Mouse (Mus musculus) embryo, embryonic 10 days (tissue): ENCODE data around the gene Pim3.

Source experiments
- DNase-seq: peaks from one replicate; pipeline ENCODE4 v3.0.0-alpha.2; 2015; ENCODE audit warnings: low spot score

Gene Pim3

DNA sequence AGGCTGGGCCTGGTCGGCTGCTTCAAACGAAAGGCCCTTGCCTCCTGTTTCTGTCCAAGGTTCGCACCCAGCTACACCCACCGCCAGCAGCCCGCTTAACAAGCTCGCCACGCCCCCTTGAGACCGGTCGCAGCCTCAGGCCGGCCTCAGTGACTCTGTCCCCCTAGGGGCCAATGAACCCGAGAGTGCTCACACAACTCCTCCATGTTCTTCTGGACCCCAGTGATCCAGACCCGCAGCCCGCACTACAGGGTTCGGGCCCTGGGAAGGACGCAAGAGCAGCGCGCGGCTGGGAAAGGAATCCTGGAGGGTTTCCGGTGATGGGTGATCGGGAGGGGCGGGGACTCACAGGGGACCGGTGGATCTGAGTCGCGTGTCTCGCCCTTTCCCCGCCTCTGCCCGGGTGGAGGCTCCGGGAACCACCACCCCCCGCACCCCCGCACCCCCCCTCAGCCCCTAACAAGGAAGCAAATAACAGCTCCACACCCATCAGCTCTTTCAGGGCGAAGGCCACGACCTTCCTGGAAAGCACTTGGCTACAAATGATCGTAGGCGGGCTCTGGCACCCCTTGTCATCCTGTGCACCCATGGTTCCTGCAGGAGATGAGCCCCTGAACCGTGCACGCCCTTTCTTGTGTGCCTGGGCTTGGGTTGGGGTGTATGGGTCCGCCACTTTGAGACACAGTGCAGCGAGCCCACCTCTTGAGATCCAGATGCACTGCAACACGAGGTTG is 24.6 kb upstream of the Pim3 start:
- DNase-seq: peak; percentile 84

DNA sequence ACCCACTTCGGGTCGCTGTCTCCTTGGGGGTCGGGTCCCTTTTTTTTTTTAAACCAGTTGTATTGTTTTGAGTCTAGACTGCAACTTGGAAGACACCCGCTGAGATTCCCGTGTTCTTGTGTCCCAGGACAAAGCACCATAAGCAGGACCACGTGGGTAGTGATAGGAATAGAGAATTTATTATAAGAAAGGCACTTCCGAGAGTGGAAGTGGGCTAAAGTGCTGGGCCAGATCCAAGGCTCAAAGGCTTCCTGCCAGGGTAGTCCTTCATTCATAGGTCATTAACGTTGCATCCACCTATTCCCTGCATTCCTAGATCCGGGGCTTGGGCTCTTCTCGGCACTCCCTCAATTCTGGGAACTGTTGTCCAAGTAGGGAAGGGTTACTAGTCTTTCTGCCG is 24.0 kb upstream of the Pim3 start:
- peak; percentile 42 for DNase-seq

DNA sequence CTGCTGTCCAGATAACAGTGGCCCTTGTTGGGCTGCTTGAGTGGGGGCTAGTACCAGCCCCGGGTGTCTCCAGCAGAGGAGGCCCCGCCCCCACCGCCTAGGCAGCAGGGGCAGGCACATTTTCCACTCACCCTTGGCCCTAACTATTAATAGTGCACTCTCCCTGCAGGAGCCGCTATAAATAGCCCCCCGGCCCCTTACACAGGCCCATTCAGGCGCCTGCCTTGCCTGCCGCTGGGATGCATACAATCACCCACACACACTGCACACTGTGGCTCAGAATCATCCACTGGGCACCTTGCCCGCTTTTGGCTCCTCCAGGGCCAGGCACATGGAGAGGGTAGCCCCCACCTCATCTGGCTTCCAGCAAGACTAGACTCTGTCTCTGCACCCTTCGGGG is 22.7 kb upstream of the Pim3 start:
- peak; percentile 57 for DNase-seq

DNA sequence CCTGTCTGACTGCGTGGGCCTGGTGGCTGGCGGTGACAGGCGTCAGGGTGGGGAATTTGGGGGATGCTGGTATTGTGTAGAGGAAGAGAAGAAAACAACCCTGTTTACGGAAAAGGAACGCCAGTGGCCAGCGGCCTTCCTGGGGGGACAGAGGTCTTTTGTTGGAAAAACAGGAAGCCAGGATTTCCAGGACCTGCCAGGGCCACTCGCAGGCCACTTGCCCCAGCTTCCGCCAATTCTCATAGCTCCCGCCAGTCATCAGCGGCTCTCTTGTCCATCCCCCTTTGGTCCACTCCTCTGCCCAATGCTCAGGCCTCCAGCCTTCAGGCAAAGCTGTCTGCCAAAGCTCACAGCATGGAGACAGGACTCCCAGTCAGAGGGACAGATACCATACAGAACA is 21.9 kb upstream of the Pim3 start:
- DNase-seq: peak; percentile 40

DNA sequence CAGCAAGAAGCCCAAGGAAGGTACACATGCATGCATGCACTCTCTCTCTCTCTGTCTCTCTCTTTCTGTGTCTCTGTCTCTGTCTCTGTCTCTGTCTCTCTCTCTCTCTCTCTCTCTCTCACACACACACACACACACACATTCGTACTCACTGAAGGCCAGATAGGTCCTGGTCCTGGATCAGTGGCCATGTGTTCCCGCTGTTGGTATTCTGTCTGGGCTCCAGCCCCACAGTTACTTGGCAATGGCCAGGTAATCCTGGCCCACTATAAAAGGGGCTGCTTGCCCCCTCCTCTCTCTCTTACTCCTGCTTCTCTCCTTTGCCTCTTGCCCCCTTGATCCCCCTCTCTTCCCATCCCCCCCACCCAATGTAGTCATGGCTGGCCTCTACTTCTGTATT is 20.8 kb upstream of the Pim3 start:
- DNase-seq: no peak

DNA sequence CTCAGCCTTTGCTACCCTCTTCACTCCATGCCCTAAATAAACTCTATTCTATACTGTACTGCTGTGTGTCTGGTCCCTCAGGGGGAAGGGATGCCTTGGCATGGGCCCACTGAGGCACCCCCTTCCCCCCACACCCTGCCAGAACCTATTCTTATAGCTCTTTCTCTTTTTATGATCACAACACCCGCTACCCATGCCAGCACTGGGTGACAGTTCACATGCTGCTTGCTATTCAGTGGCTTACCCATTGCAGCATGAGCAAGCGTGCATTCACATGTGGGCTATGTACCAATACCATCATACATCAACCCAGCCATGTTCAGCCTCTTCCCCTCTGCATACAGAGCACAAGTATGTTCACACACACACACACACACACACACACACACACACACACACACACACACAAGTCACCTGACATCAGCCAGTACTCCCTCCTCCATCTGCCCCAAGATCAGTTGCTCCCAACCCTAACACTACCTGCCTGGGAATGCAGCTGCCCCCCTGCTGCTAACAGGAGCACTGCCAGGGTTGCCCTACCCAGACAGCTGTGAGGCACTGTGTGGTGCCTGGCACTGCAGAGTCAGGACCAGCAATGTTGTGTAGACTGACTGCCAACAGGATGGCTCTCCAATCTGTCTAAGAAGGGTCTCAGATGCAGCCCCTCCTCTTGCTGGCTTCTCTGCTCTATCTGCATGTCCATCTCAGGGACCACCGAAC is 20.2 kb upstream of the Pim3 start:
- DNase-seq: no peak

DNA sequence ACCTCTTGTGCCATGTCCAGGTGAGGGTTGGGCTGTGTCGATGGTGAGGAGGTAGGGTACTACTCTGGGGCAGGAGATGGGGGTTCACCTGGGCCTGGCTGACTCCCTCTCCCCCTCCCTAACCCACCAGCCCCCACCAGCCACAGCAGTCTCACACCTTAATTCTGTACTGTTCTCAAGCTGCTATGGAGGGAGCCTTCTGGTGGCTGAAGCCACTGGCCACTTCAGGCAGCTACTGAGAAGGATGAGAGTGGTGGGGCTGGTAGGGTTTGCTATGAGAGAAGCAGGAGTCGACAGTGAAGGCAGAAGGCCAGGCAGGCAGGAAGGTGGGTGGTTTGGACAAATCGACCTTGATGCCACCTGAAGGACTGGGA is 19.7 kb upstream of the Pim3 start:
- DNase-seq: no peak

DNA sequence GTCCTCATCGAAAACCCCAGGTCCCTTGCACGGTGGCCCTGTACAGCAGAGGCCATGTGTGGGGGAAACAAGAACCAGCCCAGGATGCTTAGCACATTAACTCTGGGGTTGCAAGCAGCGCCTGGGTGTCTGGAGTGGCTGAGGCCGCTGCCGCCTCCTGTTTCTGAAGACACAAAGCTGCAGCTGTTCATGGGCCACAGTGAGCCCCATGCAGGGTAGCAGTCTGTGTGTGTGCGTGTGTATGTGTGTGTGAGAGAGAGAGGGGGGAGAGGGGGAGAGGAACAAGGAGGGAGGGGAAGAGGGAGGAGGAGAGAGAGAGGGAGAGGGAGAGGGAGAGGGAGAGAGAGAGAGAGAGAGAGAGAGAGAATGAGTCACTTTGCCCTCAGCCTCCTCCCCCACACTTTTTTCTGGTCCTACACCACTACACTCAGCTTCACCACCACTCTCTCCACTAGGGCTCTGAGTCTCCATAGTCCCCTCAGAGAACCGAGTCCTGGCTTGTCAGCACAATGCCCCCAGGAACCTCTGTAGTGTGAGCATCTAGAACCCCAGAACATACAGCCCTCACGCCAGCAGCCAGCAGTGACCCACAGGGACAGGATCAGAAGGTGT is 18.4 kb upstream of the Pim3 start:
- no peak for DNase-seq

DNA sequence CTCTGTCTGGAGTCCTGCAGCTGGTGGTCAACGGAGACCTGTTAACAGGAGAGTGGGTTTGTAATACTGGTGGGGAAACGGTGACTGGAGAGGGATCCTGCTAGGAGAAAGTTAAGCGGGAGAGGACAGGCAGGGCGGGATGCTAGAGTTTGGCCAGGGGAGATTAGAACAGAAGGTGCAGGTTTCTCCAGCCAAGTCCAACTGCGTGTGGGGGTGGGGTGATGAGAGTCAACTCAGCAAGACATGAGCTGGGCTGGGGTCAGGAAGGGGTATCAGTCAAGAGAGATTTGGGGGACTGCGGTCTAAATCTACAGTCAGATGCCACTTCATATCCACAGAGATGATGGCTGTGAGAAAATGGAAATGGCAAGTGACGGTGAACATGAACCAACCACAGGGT is 17.0 kb upstream of the Pim3 start:
- DNase-seq: no peak

DNA sequence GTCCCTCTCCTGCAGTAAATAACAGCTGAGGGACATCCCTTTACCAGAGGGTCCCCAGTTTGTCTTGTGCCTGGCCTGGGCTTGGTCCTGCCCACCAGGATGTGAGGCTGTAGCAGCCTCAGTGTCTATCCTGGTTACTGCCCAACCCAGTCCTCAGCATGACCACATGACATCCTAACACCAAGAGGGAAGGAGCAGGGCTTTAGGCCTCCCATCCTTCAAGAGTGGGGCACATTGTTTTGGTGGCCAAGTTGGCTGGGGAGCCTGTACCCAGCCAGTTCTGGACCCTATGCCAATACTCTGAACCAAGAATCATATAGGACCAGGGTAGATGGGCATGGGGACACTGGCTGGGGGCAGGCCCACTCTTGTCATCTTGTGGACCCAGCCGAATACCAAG is 13.3 kb upstream of the Pim3 start:
- DNase-seq: no peak

DNA sequence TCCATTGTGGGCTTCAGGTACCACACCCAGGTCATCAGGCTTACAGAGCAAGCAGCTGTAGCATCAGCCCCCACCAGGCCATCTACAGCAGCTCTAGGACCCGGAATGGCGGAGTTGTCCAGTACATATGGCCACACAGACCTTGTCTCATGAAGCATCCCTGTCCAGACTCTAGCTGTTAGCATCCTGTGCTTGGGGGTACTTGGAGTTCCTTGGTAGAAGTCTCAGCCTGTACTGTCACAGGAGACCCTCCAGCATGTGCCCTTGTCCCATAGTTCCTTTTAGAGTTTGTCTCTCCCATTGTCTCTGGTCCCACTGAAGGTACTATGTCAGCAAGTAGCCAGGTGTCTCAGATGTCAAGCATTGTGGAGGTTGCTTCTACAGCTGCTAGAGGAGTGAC is 12.4 kb upstream of the Pim3 start:
- no peak for DNase-seq

DNA sequence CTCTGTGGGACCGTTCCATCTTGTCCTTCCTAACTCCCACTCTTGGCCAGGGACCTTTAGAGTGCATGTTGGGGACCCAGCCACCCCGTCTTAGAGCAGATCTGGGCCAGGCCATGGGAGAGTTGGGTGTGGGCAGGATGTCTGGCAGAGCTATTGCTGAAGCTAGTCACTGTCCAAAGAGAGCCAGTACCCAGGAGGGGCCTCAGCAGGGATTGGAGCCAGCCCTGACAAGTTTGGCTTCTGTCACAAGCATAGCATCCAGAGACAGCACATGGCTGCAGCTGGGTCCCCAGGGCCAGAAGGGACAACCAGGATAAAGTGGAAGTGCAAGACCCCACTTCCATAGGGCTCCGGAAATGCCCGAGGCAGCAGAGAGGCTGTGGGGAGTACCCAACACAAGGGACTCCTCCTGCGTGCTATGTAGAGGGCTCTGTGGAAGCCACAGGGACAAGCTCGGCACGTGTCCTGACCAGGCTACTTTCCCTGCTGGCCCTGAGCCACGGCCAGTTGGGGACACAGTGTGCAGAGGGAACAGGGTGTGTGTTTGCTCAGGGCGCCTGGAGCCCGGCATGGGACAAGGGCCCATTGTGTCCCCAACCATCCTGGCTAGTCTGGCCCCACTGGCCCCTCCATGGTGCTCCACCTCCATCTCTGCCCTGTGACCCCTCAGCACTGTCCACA is 11.7 kb upstream of the Pim3 start:
- DNase-seq: no peak

DNA sequence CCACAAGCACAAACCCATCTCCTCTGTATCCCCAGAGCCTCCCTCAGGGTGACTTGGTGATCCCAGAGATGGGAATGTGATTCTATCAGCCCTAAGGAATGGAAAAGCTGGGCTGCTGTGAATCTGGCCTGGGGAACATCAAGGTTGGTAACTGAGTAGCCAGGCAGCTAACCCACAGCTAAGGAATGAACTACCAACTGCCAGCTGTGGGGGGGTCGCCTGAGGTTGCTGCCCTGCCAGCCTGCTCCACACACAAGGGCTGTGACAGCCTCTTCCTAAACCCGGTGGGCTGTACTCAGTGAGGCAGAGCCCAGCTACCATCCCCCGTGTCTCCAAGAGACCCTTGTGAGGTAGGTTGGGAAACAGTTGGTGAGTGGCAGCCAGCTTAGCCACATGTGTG is 10.9 kb upstream of the Pim3 start:
- no peak for DNase-seq

DNA sequence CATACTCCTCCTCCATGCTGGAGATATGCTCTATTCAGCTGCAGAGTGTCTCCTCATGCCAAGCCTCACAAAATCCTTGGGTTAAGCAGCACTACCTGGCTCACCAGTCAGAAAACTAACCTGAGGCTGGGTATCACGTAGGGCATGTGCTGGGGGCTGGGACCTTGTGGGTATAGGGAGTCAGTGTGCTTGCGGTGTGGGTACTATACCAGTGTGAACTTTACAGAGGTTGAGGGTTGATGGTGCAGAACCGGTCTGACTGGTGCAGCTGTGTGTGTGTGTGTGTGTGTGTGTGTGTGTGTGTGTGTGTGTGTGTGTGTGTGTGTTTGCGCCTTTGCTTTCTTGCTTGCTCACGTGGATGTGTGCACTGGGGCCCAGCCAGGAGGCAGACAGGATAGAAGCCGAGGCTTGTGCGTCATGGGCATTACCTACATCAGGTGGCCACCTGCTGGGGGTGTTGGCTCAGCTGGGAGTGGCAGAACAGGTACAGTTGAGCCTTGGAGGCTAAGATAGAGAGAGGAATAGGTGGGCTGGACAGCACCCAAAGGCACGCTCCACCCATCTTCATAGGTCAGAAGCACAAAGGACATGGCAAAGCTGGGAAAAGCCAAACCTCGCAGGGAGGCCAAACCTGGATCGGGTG is 10.4 kb upstream of the Pim3 start:
- DNase-seq: no peak

DNA sequence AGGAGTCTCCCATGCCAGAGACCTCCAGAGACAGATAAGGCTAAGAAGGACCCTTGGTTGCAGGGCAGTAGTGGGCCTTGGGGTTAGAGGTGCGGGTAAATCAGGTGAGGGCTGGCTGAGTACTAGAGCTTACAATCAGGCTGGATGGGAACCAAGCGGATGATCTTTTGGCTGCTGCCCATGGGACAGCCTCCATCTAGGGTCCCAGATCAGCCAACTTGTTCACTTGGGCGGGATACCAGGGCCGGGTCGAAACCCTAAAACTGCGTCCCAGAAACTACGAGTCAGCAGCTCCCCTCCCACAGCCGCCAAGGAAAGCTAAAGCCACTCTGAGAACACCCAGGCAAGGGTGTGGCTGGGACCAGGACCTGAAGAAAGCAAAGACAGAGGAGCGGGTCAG is 8.9 kb upstream of the Pim3 start:
- no peak for DNase-seq

DNA sequence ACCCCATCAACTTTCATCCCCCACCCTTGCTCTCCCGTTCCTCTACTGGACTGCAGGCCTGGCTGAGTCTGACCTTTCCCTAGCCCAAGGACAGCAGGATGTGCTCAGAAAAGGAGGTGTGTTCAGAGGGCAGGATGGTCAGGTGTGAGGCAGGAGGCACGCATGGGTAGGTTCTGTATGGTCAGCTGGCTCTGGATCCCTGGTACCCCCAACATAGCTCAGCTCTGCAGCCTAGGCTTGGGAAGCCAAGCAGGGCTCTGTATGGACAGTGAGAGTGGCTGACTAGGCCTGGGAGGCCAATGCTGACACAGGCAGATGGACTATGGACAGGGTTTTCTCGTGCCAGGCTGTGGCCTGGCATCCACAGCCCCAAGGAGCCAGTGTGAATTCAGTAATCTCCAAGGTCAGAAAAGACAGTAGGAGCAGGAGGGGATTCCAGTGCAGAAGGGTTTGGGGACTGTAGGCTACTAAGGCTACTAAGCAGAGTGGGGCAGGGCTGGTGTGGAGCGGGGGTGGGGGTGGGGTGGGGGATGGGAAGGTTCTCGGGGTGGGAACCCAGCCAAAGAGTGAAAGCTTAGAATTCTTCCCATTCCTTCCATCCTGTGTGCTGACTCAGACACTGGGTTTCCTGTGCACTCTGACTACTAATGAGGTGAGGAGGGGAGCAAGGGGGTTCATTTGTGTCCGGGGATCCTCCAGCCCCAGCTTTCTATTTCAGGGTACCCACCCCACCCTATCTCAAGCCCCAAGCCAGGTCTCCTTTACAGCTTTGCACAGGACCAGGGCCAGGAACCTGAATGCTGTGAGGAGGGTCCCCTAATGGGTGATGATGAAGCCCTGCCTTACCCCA is 7.6 kb upstream of the Pim3 start:
- no peak for DNase-seq

DNA sequence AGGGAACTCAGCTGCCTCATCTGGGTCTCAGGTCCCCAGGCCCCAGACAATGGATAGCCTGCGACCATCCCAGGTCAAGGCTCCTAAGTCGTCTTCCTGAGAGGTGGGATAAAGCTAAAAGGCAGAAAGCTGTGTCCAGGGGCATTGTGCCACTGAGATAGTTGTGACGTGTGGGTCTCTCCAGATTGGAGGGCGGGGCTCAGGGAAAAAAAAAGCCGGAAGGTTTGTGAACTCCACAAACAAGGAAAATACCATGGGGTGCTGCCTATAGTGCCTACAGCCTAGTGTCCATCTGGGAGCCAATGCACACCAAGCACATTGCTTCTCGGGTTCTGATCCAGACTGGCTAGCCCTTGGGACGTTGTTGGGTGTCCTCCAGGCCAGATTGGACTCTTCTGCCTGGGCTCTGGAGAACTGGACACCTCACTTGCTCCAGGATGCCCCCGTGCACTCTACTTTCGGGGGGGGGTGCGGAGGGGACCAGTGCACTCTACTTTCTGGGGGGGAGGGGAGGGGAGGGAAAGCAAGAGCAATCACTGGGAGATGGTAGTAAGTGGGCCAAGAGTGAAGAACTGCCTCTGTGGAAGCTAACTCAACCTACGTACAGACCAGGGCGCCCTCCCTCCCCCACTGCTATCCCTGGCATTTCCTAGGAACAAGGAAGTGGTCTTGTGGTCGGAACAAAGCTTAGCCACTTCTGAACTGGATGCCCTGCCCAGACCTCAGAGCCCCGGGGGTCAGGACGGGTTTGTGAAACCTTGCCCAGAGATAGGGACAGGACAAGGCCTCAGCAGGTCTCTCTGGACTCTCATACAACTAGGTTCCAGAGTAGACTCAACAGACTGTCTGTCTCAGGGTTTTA is 6.8 kb upstream of the Pim3 start:
- no peak for DNase-seq

DNA sequence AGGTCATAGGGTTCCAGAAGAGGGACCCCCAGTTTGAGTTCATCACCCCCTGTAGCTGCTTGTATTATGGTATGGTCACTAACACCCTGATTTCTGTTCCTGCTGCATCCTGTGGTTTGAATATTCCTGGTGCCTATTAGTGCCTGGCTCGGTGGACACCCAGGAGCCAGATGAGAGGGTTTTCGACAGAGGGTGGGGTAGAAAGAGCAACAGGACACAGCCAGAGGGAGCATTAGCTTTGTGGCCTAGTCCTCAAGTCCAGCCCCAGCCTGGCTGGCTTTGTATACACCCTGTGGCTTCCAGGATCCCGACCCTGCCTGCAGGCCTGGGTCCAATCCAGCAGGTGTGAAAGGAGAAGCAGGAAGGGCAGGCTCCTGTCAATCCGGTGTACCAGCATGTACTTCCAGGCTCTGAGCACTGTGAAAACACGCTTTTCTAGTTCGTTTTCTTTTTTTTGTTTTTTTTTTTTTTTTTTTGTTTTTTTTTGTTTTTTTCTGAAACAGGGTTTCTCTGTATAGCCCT is 6.0 kb upstream of the Pim3 start:
- no peak for DNase-seq

DNA sequence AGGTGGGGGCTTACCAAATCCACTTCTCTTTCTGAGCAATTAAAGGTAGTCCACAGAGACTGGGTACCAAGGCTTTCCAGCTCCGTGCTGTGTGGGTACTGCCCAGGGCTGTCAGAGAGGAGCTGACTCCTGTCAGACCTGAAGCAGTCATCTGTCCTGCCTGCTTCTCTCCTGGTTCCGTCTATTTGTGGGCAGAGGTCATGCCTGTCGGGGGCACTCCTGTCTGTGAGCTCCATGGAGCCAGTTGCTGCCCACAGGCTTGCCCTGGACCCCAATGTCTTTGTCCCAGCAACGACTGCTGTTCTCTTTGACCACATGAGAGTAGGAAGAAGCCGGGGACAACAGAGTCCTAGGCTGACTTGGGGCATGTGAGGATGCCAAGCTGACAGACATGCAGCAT is 5.4 kb upstream of the Pim3 start:
- DNase-seq: no peak

DNA sequence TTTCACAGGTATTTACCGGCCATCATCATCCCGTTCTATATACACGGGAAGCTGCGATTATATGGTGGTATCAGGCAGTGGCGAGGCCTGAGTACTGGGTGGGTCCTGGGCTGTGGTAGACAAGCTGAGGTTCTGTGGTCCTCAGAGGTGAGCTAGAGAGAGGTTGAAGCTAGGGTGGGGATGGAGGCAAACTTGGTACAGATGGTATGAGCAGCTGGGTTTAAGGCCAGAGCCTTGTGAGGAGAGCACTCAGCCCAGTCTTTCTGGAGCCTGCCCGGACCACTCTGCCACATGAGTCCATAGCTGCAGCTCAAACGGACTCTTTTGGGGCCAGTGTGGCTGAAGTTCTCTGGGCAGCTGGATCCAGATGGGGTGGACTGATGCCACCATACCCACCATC is 4.6 kb upstream of the Pim3 start:
- DNase-seq: no peak
